Mouse (Mus musculus) bone marrow, adult 2 months (tissue): ENCODE data around the gene Adgrl3. TPM values are rescaled to one million over a fixed set of nuclear protein-coding genes. Genes with fewer than 3 reads are reported as not detected.

Source experiments
- H3K27ac ChIP-seq: fragments of 200-500 bp; 2 replicates; pipeline ENCODE4 v1.5.1; 2012; ENCODE audit warnings: low read depth, mild to moderate bottlenecking, control low read depth, inconsistent platforms, low read length; ENCODE audit not compliant: control insufficient read depth, poor library complexity, insufficient read depth
- H3K4me1 ChIP-seq: fragments of 200-500 bp; 2 replicates; pipeline ENCODE4 v1.6.1; 2011; ENCODE audit warnings: low read length; ENCODE audit not compliant: control insufficient read depth, insufficient read depth
- H3K4me3 ChIP-seq: fragments of 200-500 bp; replicated peaks from 2 replicates; pipeline ENCODE3; 2011; ENCODE audit warnings: mild to moderate bottlenecking, low read depth, low read length, control low read depth; ENCODE audit not compliant: control insufficient read depth
- CTCF ChIP-seq: fragments of 200-500 bp; IDR thresholded peaks from 2 replicates; pipeline ENCODE4 v1.5.1; 2011; ENCODE audit warnings: low read length, control low read depth; ENCODE audit not compliant: control insufficient read depth, insufficient read depth
- POLR2A ChIP-seq: fragments of 200-500 bp; IDR thresholded peaks from 2 replicates; pipeline ENCODE4 v1.6.1; 2011; ENCODE audit warnings: low read depth, mild to moderate bottlenecking, control low read depth, low read length, borderline replicate concordance; ENCODE audit not compliant: control insufficient read depth
- WGBS: fragments of 180-500 bp; shearing (Covaris S2); methylation state at CpG from one replicate; pipeline ENCODE4 v1.1.7; 2018; 5-methylcytosine and 5-hydroxymethylcytosine counted together
- polyA plus RNA-seq: library from polyadenylated mRNA; stranded (reverse); fragments of >200 nt; gene quantifications from 2 replicates; pipeline ENCODE4 v1.2.4, GENCODE M21; 2011; ENCODE audit warnings: low replicate concordance; ENCODE audit not compliant: missing spikeins, insufficient read depth, insufficient read length

Adgrl3 gene
- polyA plus RNA-seq, 1 experiment, result not detected

GRCm38 (mm10) chr5:81623846-81624245 is 603.9 kb downstream of the Adgrl3 start:
- Histone ChIP-seq H3K4me1 (no peaks in the 10 kb centered on the region), H3K27ac (no peak overlapping the region), H3K4me3 (no peak overlapping the region)
- 69% methylated on average over 1 of the region's 1 CpGs for WGBS
- TF ChIP-seq POLR2A (no peak), CTCF (no peak)

DNA sequence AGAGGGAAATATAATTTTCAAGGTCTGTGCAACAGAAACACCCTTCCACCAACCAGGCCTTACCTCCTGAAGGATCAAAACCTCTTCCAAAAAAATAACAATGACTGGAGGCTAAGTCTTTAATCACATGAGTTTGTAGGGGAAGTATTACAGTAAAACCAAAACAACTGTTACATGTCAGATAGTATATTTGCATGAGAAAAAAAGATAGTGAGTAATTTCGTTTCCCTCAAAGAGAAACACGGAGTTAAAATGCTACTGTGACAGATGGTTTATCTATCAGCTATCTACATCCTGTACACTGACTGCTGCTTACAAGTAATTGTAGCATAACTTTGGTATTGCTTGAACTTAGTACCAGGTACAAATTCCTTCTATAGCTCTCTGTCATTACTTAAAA is 616.2 kb downstream of the Adgrl3 start:
- 55% methylated on average over 2 of the region's 2 CpGs for WGBS
- no peak overlapping the region for H3K27ac ChIP-seq
- H3K4me1 ChIP-seq, result no peaks in the 10 kb centered on the region
- no peak overlapping the region for H3K4me3 ChIP-seq
- TF ChIP-seq POLR2A, result no peak
- no peak for TF ChIP-seq CTCF

DNA sequence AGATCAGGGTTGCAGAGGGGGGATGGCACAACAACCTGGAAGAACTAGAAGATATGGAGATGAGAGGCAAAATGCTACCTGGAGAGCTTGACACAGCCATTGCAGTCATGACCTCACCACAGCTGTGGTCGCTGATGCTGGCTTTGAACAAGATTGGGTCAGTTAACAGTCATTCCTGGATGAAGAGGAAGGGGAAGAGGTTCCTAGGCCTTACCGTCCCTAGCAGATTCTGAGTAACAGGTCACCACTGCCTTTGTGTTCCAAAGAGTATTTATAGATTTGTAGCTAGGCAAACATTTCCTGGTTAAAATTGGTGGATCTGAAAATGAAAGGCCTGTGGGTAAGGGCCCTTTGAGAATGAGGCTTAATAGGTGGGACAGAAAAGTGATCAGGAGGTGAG is 618.5 kb downstream of the Adgrl3 start:
- TF ChIP-seq POLR2A (no peak), CTCF (no peak)
- Histone ChIP-seq H3K4me3 (no peak overlapping the region), H3K27ac (no peak overlapping the region), H3K4me1 (no peaks in the 10 kb centered on the region)
- 55% methylated on average over 2 of the region's 2 CpGs for WGBS

GRCm38 (mm10) chr5:81640118-81640517 is 620.2 kb downstream of the Adgrl3 start:
- Histone ChIP-seq H3K27ac (no peak overlapping the region), H3K4me1 (no peaks in the 10 kb centered on the region), H3K4me3 (no peak overlapping the region)
- 75% methylated on average over 4 of the region's 4 CpGs for WGBS
- TF ChIP-seq CTCF, result no peak
- TF ChIP-seq POLR2A, result no peak

DNA sequence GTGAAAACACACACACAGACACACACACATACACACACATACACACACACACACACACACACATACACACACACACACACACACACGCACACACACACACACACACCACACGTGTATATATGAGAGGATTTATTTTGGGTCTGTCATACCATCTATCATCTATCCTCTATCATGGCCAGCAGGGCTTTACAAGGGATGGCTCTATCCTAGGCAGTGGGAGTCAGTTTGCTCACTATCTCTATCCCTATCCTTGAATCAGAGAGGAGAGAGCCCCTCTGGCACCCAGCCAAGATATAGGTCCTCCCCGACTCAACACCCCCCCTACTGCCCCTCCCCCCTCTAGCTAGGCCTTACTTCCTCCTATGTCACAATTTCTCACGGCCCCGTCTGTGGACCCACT is 625.6 kb downstream of the Adgrl3 start:
- Histone ChIP-seq H3K4me1 (no peaks in the 10 kb centered on the region), H3K27ac (no peak overlapping the region), H3K4me3 (no peak overlapping the region)
- TF ChIP-seq CTCF, result no peak
- no peak for TF ChIP-seq POLR2A
- 69% methylated on average over 5 of the region's 5 CpGs for WGBS

- Histone ChIP-seq H3K4me1 (no peaks in the 10 kb centered on the region), H3K4me3 (no peak overlapping the region), H3K27ac (no peak overlapping the region)
- no peak for TF ChIP-seq CTCF
- no peak for TF ChIP-seq POLR2A
- WGBS, result 63% methylated on average over 2 of the region's 2 CpGs
Measured at GRCm38 (mm10) chr5:81653941-81654340, 634.0 kb downstream of the Adgrl3 start.

- no peak for TF ChIP-seq CTCF
- Histone ChIP-seq H3K4me3 (no peak overlapping the region), H3K4me1 (no peaks in the 10 kb centered on the region), H3K27ac (no peak overlapping the region)
- WGBS, result 60% methylated on average over 6 of the region's 6 CpGs
Measured at GRCm38 (mm10) chr5:81661611-81662390, 641.9 kb downstream of the Adgrl3 start.

GRCm38 (mm10) chr5:81671025-81671424 is 651.1 kb downstream of the Adgrl3 start:
- no peak for TF ChIP-seq POLR2A
- TF ChIP-seq CTCF, result no peak
- no peak overlapping the region for H3K27ac ChIP-seq
- H3K4me1 ChIP-seq, result no peaks in the 10 kb centered on the region
- WGBS, result 63% methylated on average over 4 of the region's 4 CpGs
- H3K4me3 ChIP-seq, result no peak overlapping the region
